Mouse (Mus musculus) testis, adult 2 months (tissue): ENCODE measurements around the gene Arhgap45.

Experiments used
- CTCF ChIP-seq: fragments of 200-500 bp; IDR thresholded peaks from 2 replicates; pipeline ENCODE4 v1.5.1; 2012; ENCODE audit warnings: low read depth, mild to moderate bottlenecking, inconsistent platforms, low read length, moderate library complexity; ENCODE audit not compliant: control insufficient read depth, insufficient read depth, insufficient replicate concordance
- POLR2A ChIP-seq: fragments of 200-500 bp; IDR thresholded peaks from 2 replicates; pipeline ENCODE4 v1.6.1; 2012; ENCODE audit warnings: low read depth, mild to moderate bottlenecking, inconsistent platforms, low read length, moderate library complexity; ENCODE audit not compliant: control insufficient read depth

- TF ChIP-seq CTCF (no peak), POLR2A (no peak)
These were observed 30.1 kb upstream of the Arhgap45 start for GRCm38 (mm10) chr10:79986232-79986878.
